Mouse (Mus musculus) ES-E14 (cell line): ENCODE measurements around the gene Ddb1.

ENCODE experiments used
- CHD2 ChIP-seq: IDR thresholded peaks from 2 replicates; pipeline ENCODE4 v1.6.1; 2014; ENCODE audit warnings: mild to moderate bottlenecking, low read depth, low read length, inconsistent platforms
- ZNF384 ChIP-seq: IDR thresholded peaks from 2 replicates; pipeline ENCODE4 v1.6.1; 2012; ENCODE audit warnings: low read depth, low read length, inconsistent platforms

GRCm38 (mm10) chr19:10581984-10582383, 23.1 kb upstream of the Ddb1 start:
- TF ChIP-seq CHD2 (no peak), ZNF384 (no peak)
